Mouse (Mus musculus) MEL (cell line): Measurements from ENCODE around the gene Llph. TPM values are rescaled to one million over a fixed set of nuclear protein-coding genes. Genes with fewer than 3 reads are reported as not detected.

Experiments used
- DNase-seq: peaks from one replicate; pipeline ENCODE4 v3.0.0; 2011; ENCODE audit warnings: low read depth, low spot score
- H3K27ac ChIP-seq: 2 replicates; pipeline ENCODE4 v1.5.1; 2012; ENCODE audit warnings: low read depth, mild to moderate bottlenecking, control low read depth, low read length, moderate library complexity; ENCODE audit not compliant: control insufficient read depth
- H3K27me3 ChIP-seq, 2 experiments: fragments of 150-350 bp in 1 of 2; sonication (generic) in 1 of 2; 2 replicates each; pipeline ENCODE4 v1.6.1; 2012; ENCODE audit warnings: low read length in 2 of 2, mild to moderate bottlenecking in 2 of 2, improper control_type of control experiment in 1 of 2, moderate library complexity in 1 of 2; ENCODE audit not compliant: insufficient read depth in 2 of 2, control insufficient read depth in 1 of 2
- H3K36me3 ChIP-seq, 2 experiments: 2 replicates each; pipeline ENCODE4 v1.6.1; 2012 to 2014; ENCODE audit warnings: low read length in 2 of 2, improper control_type of control experiment in 1 of 2, inconsistent platforms in 1 of 2, mild to moderate bottlenecking in 1 of 2; ENCODE audit not compliant: insufficient read depth in 2 of 2, control insufficient read depth in 1 of 2
- H3K4me1 ChIP-seq, 2 experiments: fragments of 150-350 bp in 1 of 2; sonication (generic) in 1 of 2; 2 replicates each; pipeline ENCODE4 v1.6.1; 2012; ENCODE audit warnings: low read length in 2 of 2, improper control_type of control experiment in 1 of 2, mild to moderate bottlenecking in 1 of 2; ENCODE audit not compliant: insufficient read depth in 2 of 2, control insufficient read depth in 1 of 2
- H3K4me3 ChIP-seq, 2 experiments: fragments of 150-350 bp in 1 of 2; sonication (generic) in 1 of 2; 2 replicates each; pipeline ENCODE4 v1.5.1; 2012; ENCODE audit warnings: low read depth in 2 of 2, low read length in 2 of 2, mild to moderate bottlenecking in 2 of 2, moderate library complexity in 2 of 2, control low read depth in 1 of 2, improper control_type of control experiment in 1 of 2; ENCODE audit not compliant: control insufficient read depth in 1 of 2, insufficient read depth in 1 of 2
- H3K79me2 ChIP-seq: 2 replicates; pipeline ENCODE4 v1.6.1; 2012; ENCODE audit warnings: mild to moderate bottlenecking, low read length, moderate library complexity; ENCODE audit not compliant: control insufficient read depth, poor library complexity, insufficient read depth
- H3K9ac ChIP-seq: 2 replicates; pipeline ENCODE4 v1.6.1; 2012; ENCODE audit warnings: low read depth, mild to moderate bottlenecking, control low read depth, low read length, moderate library complexity; ENCODE audit not compliant: control insufficient read depth, poor library complexity, severe bottlenecking
- H3K9me3 ChIP-seq: fragments of 150-350 bp; sonication (generic); replicated peaks from 2 replicates; pipeline ENCODE4 v1.6.1; 2012; ENCODE audit warnings: mild to moderate bottlenecking, low read length, improper control_type of control experiment, moderate library complexity; ENCODE audit not compliant: insufficient read depth
- CHD1 ChIP-seq: IDR thresholded peaks from 2 replicates; pipeline ENCODE4 v1.6.1; 2012; ENCODE audit warnings: low read depth, mild to moderate bottlenecking, inconsistent platforms, low read length, improper control_type of control experiment
- CTCF ChIP-seq, 3 experiments: IDR thresholded peaks in 2 of 3; conservative IDR thresholded peaks in 1 of 3; 2 replicates each; pipeline ENCODE4 v1.5.1; 2011 to 2012; ENCODE audit warnings: low read length in 3 of 3, low read depth in 2 of 3, mild to moderate bottlenecking in 2 of 3, improper control_type of control experiment in 1 of 3, inconsistent platforms in 1 of 3, mixed read lengths in 1 of 3, moderate library complexity in 1 of 3; ENCODE audit not compliant: control insufficient read depth in 1 of 3, insufficient read depth in 1 of 3, poor library complexity in 1 of 3, severe bottlenecking in 1 of 3
- GATA1 ChIP-seq: IDR thresholded peaks from 2 replicates; pipeline ENCODE4 v1.6.1; 2011; ENCODE audit warnings: low read depth, low read length, improper control_type of control experiment
- MAFK ChIP-seq: IDR thresholded peaks from 2 replicates; pipeline ENCODE4 v1.6.1; 2011; ENCODE audit warnings: low read depth, mild to moderate bottlenecking, low read length, improper control_type of control experiment, borderline replicate concordance
- RAD21 ChIP-seq: IDR thresholded peaks from 2 replicates; pipeline ENCODE4 v1.6.1; 2011; ENCODE audit warnings: mild to moderate bottlenecking, low read depth, low read length, improper control_type of control experiment
- SMC3 ChIP-seq: IDR thresholded peaks from 2 replicates; pipeline ENCODE4 v1.6.1; 2011; ENCODE audit warnings: low read depth, low read length, improper control_type of control experiment
- TAL1 ChIP-seq: IDR thresholded peaks from 2 replicates; pipeline ENCODE4 v1.6.1; 2012; ENCODE audit warnings: mild to moderate bottlenecking, inconsistent platforms, low read length, moderate library complexity, mixed read lengths
- ZMIZ1 ChIP-seq: IDR thresholded peaks from 2 replicates; pipeline ENCODE4 v1.6.1; 2012; ENCODE audit warnings: low read depth, mild to moderate bottlenecking, inconsistent platforms, low read length, improper control_type of control experiment, moderate library complexity
- ZNF384 ChIP-seq: IDR thresholded peaks from 2 replicates; pipeline ENCODE4 v1.6.1; 2012; ENCODE audit warnings: low read depth, mild to moderate bottlenecking, inconsistent platforms, low read length, improper control_type of control experiment
- polyA plus RNA-seq, 2 experiments: library from polyadenylated mRNA; stranded (reverse) in 1 of 2; unstranded in 1 of 2; fragments of >175 nt in 1 of 2; fragments of >200 nt in 1 of 2; gene quantifications; 2 replicates each; pipeline versions ENCODE4 v1.2.1 to v1.2.4; 2012; ENCODE audit warnings: low replicate concordance in 2 of 2, low read depth in 1 of 2; ENCODE audit not compliant: insufficient read length in 2 of 2, insufficient read depth in 1 of 2, missing spikeins in 1 of 2
- total RNA-seq: library from RNA; depleted of rRNA; stranded (reverse); fragments of 300-350 nt; gene quantifications from 2 replicates; pipeline ENCODE4 v1.2.3, GENCODE M21; 2012

The Llph gene
- total and polyA plus RNA-seq, 3 experiments = 97.5 to 243 TPM; not detected in 1

GRCm38 (mm10) chr10:120246994-120247750 lies 20.3 kb downstream of the Llph start:
- Histone ChIP-seq H3K36me3 (no peaks in the 10 kb centered on the region), H3K79me2 (no peaks in the 10 kb centered on the region), H3K9ac (peak overlapping the region; percentile 41; the same call in 1 of the 2 replicates), H3K9me3 (no peaks in the 10 kb centered on the region), H3K4me3 (peak overlapping the region; percentile 23 to 42), H3K27me3 (no peaks in the 10 kb centered on the region), H3K27ac (no peak overlapping the region), H3K4me1 (no peaks in the 10 kb centered on the region)
- peak; percentile 64 for TF ChIP-seq SMC3
- no peak for TF ChIP-seq ZMIZ1
- TF ChIP-seq RAD21 = peak; percentile 62
- peak; percentile 41 to 76 (median 76) for TF ChIP-seq CTCF (IDR thresholded peaks at IDR 0.05 in 2 of 3, conservative IDR thresholded peaks at IDR 0.05 in 1 of 3; ENCODE audit: control insufficient read depth in 1 of 3, insufficient read depth in 1 of 3, low read depth in 2 of 3, low read length in 3 of 3, poor library complexity in 1 of 3, severe bottlenecking in 1 of 3)
- DNase-seq = peak; percentile 93

- no peaks in the 10 kb centered on the region for H3K36me3 ChIP-seq
- no peak overlapping the region for H3K9ac ChIP-seq
- TF ChIP-seq RAD21 (peak; percentile 41), TAL1 (no peak), CTCF (IDR thresholded peaks at IDR 0.05 in 2 of 3, conservative IDR thresholded peaks at IDR 0.05 in 1 of 3; ENCODE audit: control insufficient read depth in 1 of 3, insufficient read depth in 1 of 3, low read depth in 2 of 3, low read length in 3 of 3, poor library complexity in 1 of 3, severe bottlenecking in 1 of 3) (peak; percentile 10 to 65 (median 33); a peak in 2 of 6 replicates), SMC3 (peak; percentile 37; the same call in 1 of the 2 replicates), MAFK (no peak), GATA1 (peak; percentile 65), CHD1 (no peak)
- H3K4me3 ChIP-seq = no peak overlapping the region
- no peaks in the 10 kb centered on the region for H3K9me3 ChIP-seq
- H3K79me2 ChIP-seq = no peaks in the 10 kb centered on the region
- H3K4me1 ChIP-seq = no peaks in the 10 kb centered on the region
- peak; percentile 41 for DNase-seq
- no peak overlapping the region for H3K27ac ChIP-seq
- H3K27me3 ChIP-seq = no peaks in the 10 kb centered on the region; a peak in 1 of 4 replicates
Observed at GRCm38 (mm10) chr10:120250911-120251683, 24.2 kb downstream of the Llph start.

DNA sequence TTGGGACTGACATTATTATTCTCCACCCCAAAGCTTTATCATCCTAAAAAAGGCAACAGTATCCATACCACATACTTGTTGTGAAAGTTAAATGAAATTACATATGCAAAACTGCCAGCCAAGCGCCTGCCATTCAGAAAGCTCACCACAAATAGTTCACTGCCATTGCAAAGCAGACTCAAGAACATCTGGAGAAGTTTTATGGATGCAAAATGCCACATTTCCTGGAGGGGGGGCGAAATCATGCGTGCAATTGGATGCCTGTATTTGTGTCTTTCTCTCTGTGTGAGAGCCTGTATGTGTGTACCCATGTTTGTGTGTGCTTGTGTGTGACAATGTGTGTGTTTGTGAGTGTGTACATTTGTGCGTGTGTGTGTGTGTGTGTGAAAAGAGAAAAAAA lies 24.9 kb downstream of the Llph start:
- no peaks in the 10 kb centered on the region for H3K79me2 ChIP-seq
- TF ChIP-seq ZNF384 = no peak
- no peak overlapping the region for H3K4me3 ChIP-seq
- H3K9me3 ChIP-seq = no peaks in the 10 kb centered on the region
- no peaks in the 10 kb centered on the region for H3K36me3 ChIP-seq
- no peak overlapping the region for H3K27ac ChIP-seq
- no peaks in the 10 kb centered on the region; a peak in 1 of 4 replicates for H3K27me3 ChIP-seq
- no peak for DNase-seq
- H3K4me1 ChIP-seq = no peaks in the 10 kb centered on the region
- H3K9ac ChIP-seq = no peak overlapping the region
